Mouse (Mus musculus) small intestine, adult 2 months (tissue): ENCODE results near the gene Tns4.

Experiments
- CTCF ChIP-seq: fragments of 200-500 bp; IDR thresholded peaks from 2 replicates; pipeline ENCODE4 v1.5.1; 2012; ENCODE audit warnings: low read depth, mild to moderate bottlenecking, control low read depth, inconsistent platforms, low read length, moderate library complexity, mixed read lengths; ENCODE audit not compliant: insufficient replicate concordance, insufficient read length; ENCODE audit errors: extremely low read depth
- POLR2A ChIP-seq: fragments of 200-500 bp; IDR thresholded peaks from 2 replicates; pipeline ENCODE4 v1.6.1; 2012; ENCODE audit warnings: low read depth, mild to moderate bottlenecking, control low read depth, inconsistent platforms, low read length, moderate library complexity

DNA sequence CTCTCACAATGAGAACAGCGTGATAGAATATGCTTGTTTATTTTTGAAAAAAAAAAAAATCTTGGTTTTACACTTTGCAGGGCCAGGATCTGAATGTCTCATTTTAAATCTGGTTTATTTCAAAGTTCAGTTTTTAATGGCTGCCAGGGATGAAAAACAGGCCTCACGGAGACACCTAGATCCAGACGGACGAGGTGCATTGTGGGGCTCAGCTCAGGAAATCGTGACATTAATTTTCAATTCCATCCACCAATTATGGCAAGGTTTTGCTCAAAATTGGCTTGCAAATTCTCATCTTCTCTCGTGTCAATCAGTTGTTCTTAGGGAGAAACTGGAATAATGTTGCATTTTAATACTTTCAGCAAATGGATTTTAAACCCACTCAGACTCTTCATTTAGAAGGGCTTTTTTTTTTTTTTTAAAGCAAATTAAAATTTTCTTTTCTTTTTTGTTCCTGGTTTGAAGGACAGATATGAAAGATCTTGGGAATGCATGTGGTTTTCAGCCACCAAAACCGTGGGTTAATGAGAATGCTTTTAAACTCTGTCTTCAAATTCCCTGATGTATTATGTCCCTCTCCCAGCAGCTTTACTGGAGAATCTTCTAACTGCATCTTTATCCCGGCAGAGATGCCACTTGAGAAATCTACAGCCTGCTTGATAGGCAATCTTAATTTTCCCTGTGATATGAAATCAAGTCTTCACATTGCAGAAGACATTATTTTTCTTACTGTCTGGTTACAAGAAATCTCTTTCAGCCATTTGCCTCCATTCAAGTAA is 8.1 kb upstream of the Tns4 start:
- TF ChIP-seq CTCF (no peak), POLR2A (no peak)
